Mouse (Mus musculus): ENCODE results near the gene Napa. TPM values are rescaled to one million over a fixed set of nuclear protein-coding genes. Genes with fewer than 3 reads are reported as not detected.
A peak's percentile ranks its signal among the peaks of the same experiment; 100 is the strongest.

Napa gene
- polyA plus RNA-seq, 1 experiment from 2014 or later, result 238 TPM

DNA sequence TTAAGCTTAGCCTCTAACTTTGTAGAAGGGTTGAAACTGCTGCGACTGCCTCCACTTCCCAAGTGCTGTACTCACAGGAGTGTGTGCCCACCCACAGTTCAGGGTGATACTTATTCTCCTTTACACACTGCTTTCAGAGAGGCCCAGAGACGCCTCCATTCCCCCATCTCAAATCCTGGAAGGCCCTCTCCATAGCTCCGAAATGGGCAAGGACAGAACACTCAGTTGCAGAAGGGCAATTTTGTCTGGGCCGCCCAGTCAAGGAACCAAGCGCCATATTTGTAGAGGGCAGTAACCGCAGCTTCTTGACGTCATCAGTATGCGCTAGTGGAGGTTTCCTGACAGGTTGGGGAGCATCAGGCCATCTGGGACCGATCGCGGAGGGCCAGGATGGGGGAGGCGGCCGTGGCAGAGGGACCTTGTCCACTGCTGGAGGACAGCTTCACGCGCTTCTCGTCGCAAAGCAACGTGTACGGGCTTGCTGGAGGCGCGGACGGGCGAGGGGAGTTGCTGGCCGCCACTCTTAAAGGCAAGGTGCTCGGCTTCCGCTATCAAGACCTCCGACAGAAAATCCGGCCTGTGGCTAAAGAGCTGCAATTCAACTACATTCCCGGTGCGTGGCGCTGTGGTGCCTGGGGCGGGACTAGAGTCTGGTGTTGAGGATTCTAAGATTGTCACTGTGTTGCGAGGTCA is 21.5 kb downstream of the Napa start, which contains the start of gene Kptn:
TSS of gene Kptn (plus strand) at position 327 of the 693 bp plus-strand sequence.
- Histone ChIP-seq H3K27me3 (replicated peaks) (no peaks in the 10 kb centered on the region), H3K9ac (replicated peaks) (peak within 1 kb of the TSS; percentile 80), H3K4me1 (peaks cover 20% of the 10 kb centered on the region), H3K4me2 (peak within 1 kb of the TSS; percentile 75), H3K9me3 (replicated peaks) (no peaks in the 10 kb centered on the region), H3K36me3 (peaks cover 40% of the 10 kb centered on the region), H3K27ac (replicated peaks) (peak within 1 kb of the TSS; percentile 95), H3K4me3 (replicated peaks) (peak within 1 kb of the TSS; percentile 77)
- ATAC-seq (ENCODE audit: low FRiP score), result peak; percentile 88
- 1% methylated on average over 33 of the region's 33 CpGs for WGBS

DNA sequence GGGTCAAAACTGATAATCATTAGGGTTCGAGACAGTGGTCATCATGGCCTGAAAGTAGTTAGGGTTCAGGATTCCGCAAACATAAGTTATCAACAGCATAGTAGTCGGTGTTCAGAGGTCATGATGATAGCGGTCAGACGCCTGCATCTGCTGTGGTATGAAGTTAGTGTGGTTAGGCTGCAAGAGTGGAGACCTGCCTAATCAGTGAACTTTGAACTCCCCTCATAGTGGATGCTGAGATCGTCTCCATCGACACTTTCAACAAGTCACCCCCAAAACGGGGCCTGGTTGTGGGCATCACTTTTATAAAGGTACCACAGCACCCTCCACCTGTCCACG is 22.0 kb downstream of the Napa start:
- peak overlapping the region; percentile 75 for H3K4me2 ChIP-seq
- WGBS, result 60% methylated on average over 9 of the region's 9 CpGs
- peak overlapping the region; percentile 80 for H3K9ac ChIP-seq (replicated peaks)
- peaks cover 20% of the 10 kb centered on the region for H3K4me1 ChIP-seq
- peak overlapping the region; percentile 95; the same call in 1 of the 2 replicates for H3K27ac ChIP-seq (replicated peaks)
- H3K9me3 ChIP-seq (replicated peaks), result no peaks in the 10 kb centered on the region
- peak overlapping the region; percentile 77 for H3K4me3 ChIP-seq (replicated peaks)
- H3K36me3 ChIP-seq, result peaks cover 39% of the 10 kb centered on the region
- ATAC-seq (ENCODE audit: low FRiP score), result peak; percentile 46
- H3K27me3 ChIP-seq (replicated peaks), result no peaks in the 10 kb centered on the region

DNA sequence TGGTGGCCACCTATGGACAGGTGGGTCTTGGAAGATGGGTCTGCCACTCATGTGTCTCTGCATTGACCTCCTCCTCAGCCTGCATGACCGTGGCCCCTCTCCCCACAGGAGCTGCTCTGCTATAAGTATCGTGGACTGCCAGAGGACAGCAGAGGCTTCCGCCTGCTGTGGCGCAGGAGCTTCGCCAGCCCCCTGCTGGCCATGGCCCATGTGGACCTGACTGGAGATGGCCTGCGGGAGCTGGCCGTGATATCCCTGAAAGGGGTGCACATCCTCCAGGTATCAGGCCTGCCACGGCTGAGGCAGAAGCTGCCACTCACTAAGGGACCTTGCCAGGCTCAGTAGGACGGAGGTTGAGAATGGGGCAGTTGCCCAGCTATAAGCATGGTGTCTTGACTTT is 27.6 kb downstream of the Napa start:
- Histone ChIP-seq H3K4me1 (peaks cover 24% of the 10 kb centered on the region), H3K4me2 (no peak overlapping the region), H3K4me3 (replicated peaks) (no peak overlapping the region), H3K27me3 (replicated peaks) (no peaks in the 10 kb centered on the region), H3K27ac (replicated peaks) (no peak overlapping the region), H3K9me3 (replicated peaks) (no peaks in the 10 kb centered on the region), H3K36me3 (peaks cover 19% of the 10 kb centered on the region), H3K9ac (replicated peaks) (no peak overlapping the region)
- WGBS, result 86% methylated on average over 9 of the region's 9 CpGs
- ATAC-seq (ENCODE audit: low FRiP score), result no peak

DNA sequence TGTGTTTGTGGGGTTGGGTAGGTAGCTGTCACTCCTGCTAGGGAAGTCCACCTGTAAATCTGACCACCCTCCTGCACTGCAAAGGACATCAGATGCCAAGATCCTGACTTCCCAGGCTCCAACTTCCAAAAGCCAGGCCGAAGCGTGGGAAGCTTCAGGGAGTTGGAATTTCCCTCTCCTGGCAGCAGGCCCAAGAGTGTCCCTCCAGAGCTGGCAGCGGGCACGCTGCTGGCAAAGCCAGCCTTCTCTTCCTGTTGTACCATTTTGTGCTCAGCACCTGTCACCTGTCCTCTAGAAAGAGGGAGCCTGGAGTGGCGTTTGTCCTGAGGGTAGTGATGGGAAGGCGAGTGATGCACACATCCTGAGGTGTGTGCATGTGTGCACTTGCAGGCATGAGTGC is 30.1 kb downstream of the Napa start:
- H3K36me3 ChIP-seq, result peaks cover 19% of the 10 kb centered on the region
- no peak overlapping the region for H3K4me2 ChIP-seq
- no peaks in the 10 kb centered on the region for H3K9me3 ChIP-seq (replicated peaks)
- WGBS, result 65% methylated on average over 6 of the region's 6 CpGs
- no peak for ATAC-seq (ENCODE audit: low FRiP score)
- no peak overlapping the region for H3K27ac ChIP-seq (replicated peaks)
- no peak overlapping the region for H3K4me3 ChIP-seq (replicated peaks)
- H3K4me1 ChIP-seq, result peaks cover 45% of the 10 kb centered on the region
- H3K9ac ChIP-seq (replicated peaks), result no peak overlapping the region
- H3K27me3 ChIP-seq (replicated peaks), result no peaks in the 10 kb centered on the region

DNA sequence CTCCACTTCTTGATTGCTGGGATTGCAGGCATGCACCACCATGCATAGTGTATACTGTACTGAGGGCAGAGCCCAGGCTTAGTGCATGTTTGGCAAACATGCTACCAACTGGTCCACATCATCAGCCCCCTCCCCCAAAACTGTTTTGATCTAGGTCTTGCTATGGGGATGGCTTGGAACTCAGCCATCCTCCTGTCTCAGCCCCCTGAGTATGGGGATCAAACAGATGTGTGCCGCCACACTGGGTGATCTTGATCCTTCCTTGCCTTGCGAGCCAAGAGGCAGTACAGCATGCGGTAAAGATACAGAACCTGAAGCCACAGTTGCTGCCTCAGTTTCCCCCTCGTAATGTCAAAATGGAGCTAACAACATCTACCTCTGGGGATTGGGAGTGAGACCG is 30.6 kb downstream of the Napa start:
- peaks cover 50% of the 10 kb centered on the region for H3K4me1 ChIP-seq
- peak overlapping the region; percentile 54 for H3K4me3 ChIP-seq (replicated peaks)
- peak overlapping the region; percentile 52; the same call in 1 of the 2 replicates for H3K9ac ChIP-seq (replicated peaks)
- H3K36me3 ChIP-seq, result peaks cover 18% of the 10 kb centered on the region
- no peaks in the 10 kb centered on the region for H3K9me3 ChIP-seq (replicated peaks)
- no peak for ATAC-seq (ENCODE audit: low FRiP score)
- peak overlapping the region; percentile 78 for H3K4me2 ChIP-seq
- no peaks in the 10 kb centered on the region for H3K27me3 ChIP-seq (replicated peaks)
- peak overlapping the region; percentile 87 for H3K27ac ChIP-seq (replicated peaks)
- WGBS, result 63% methylated on average over 5 of the region's 5 CpGs

DNA sequence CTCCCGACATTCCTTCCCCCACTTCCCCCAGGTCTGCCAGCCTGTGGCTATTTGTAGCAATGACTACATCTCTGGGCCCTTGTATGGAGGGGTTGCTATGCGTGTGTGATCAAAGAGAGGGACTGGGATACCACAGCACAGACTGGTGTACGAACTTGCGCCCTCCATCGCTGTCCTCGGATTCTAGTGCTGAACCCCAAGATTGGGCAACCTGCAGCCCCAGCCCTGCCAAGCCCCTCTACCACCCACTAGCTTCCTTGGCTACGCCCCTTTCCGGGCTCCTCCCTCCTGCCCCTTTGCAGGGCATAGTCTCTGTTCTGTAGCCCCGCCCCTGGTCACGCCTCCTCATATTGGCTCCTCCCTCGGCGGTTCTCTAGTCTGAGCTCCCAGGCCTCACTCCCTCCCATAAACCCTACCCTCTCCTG is 31.2 kb downstream of the Napa start, which contains the start of gene Slc8a2:
TSS of gene Slc8a2 (plus strand) at position 406 of the 425 bp plus-strand sequence.
- Histone ChIP-seq H3K4me3 (replicated peaks) (peak within 1 kb of the TSS; percentile 54), H3K9ac (replicated peaks) (peak within 1 kb of the TSS; percentile 65), H3K4me2 (peak within 1 kb of the TSS; percentile 78), H3K4me1 (peaks cover 56% of the 10 kb centered on the region), H3K27ac (replicated peaks) (peak within 1 kb of the TSS; percentile 87), H3K27me3 (replicated peaks) (no peaks in the 10 kb centered on the region), H3K9me3 (replicated peaks) (no peaks in the 10 kb centered on the region), H3K36me3 (peaks cover 13% of the 10 kb centered on the region)
- 4% methylated on average over 12 of the region's 12 CpGs for WGBS
- peak; percentile 90 for ATAC-seq (ENCODE audit: low FRiP score)

DNA sequence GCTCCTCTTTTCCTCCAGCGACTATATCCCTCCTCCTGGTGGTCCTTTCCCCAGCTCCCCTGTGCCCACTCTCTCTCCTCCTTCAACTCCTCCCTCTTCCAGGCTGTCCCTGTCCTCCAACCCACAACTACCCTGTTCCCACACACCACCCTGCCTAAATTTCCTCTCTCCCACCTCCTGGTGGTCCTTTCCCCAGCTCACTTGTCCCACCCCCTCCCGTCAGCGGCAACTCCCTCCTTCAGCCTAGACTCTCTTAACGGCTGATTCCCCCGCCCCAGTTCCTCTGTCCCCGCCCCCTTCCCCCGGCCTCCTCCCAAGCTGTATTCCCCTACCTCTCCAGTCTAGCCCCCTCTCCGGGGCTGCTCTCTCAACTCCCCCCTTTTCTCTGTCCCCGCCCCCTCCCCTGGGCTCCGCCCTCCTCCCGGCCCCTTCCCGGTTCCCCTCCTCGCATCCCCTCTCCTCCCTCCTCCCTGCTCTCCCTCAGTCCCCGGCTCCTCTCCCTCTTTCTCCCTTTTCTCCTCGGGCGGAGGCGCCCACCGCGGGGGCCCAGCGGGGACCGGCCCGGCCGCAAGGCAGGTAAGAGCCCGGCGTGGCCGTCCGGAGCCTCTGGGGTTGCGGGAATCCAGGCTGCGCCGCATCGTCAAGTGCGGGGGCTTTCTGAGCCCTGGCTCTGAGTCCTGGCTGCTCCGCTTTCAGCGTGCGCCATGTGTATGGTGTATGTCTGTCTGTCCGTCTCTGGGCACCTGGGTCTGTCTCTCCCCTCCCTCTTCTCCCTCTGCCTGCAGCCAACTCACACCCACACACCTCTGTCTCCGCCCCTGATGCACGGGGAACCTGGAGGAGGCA is 31.8 kb downstream of the Napa start:
- no peaks in the 10 kb centered on the region for H3K9me3 ChIP-seq (replicated peaks)

DNA sequence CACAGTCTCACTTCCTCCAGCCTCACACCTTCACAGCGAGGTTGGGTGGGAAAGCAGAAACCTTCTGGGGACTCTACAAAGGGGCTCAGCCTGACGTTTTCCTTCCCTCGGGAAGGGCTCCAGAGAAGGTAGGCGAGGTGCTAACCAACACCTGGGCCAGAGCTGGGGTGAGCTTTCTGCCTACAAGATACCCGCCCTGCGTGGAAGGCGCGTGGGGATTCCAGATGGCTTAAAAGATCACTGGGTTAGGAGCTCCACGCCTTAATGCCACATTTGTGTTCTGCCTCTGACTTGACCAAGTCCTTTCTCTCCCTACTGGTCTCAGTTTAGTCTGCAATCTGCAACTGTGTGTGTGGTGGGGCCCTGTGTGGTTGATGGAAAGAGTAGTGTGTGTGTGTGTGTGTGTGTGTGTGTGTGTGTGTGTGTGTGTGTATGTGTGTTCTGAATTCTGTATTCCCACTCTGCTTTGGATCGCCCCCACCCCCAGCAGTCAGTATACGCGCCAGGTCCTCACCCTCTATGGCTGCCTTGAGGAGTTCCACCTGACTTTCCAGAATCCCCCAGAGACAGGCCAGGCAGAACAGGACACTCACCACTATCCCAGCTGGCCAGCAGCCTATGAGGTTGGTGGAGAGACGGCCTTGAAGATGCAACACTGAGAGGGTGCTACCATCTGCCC is 32.8 kb downstream of the Napa start:
- no peaks in the 10 kb centered on the region for H3K9me3 ChIP-seq (replicated peaks)
- no peaks in the 10 kb centered on the region for H3K27me3 ChIP-seq (replicated peaks)
- H3K27ac ChIP-seq (replicated peaks), result peak overlapping the region; percentile 87
- WGBS, result 33% methylated on average over 13 of the region's 13 CpGs
- no peak for ATAC-seq (ENCODE audit: low FRiP score)
- H3K4me2 ChIP-seq, result peak overlapping the region; percentile 78
- peaks cover under 1% of the 10 kb centered on the region; the same call in 1 of the 2 replicates for H3K36me3 ChIP-seq
- peaks cover 68% of the 10 kb centered on the region for H3K4me1 ChIP-seq
- H3K4me3 ChIP-seq (replicated peaks), result peak overlapping the region; percentile 54
- peak overlapping the region; percentile 65 for H3K9ac ChIP-seq (replicated peaks)

More for the DNA sequence above, 31.8 kb downstream of the Napa start:
- Histone ChIP-seq H3K4me1 (peaks cover 62% of the 10 kb centered on the region), H3K27ac (replicated peaks) (peak overlapping the region; percentile 87), H3K4me3 (replicated peaks) (peak overlapping the region; percentile 54), H3K4me2 (peak overlapping the region; percentile 78), H3K36me3 (peaks cover 7% of the 10 kb centered on the region), H3K27me3 (replicated peaks) (no peaks in the 10 kb centered on the region), H3K9ac (replicated peaks) (peak overlapping the region; percentile 65)
- WGBS, result under 1% methylated on average over 35 of the region's 38 CpGs
- peak; percentile 87 for ATAC-seq (ENCODE audit: low FRiP score)

DNA sequence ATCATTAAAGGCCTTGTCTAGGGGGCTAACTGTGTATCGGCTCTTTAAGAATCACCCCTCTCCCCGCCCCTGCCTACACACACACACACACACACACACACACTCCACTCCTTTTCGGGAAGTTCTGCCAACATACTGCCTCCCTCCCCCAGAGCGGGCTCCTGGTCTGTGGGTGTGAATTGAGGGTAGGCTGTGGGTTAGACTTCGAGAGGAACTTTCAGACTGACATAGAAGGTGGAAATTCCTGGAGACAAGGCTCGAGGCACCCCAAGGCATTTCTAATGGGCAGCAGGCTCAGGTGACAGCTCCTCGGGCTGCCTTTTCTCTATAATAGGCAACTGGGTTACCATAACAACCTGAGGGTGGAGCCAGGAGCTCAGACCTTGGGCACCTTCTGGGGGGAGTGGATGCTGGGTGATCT is 33.9 kb downstream of the Napa start:
- Histone ChIP-seq H3K9ac (replicated peaks) (peak overlapping the region; percentile 11; the same call in 1 of the 2 replicates), H3K4me2 (peak overlapping the region; percentile 78), H3K4me3 (replicated peaks) (peak overlapping the region; percentile 54; the same call in 1 of the 2 replicates), H3K4me1 (peaks cover 68% of the 10 kb centered on the region), H3K9me3 (replicated peaks) (no peaks in the 10 kb centered on the region), H3K27ac (replicated peaks) (peak overlapping the region; percentile 29; the same call in 1 of the 2 replicates), H3K27me3 (replicated peaks) (no peaks in the 10 kb centered on the region), H3K36me3 (no peaks in the 10 kb centered on the region)
- WGBS, result 6% methylated on average over 6 of the region's 7 CpGs
- ATAC-seq (ENCODE audit: low FRiP score), result no peak

DNA sequence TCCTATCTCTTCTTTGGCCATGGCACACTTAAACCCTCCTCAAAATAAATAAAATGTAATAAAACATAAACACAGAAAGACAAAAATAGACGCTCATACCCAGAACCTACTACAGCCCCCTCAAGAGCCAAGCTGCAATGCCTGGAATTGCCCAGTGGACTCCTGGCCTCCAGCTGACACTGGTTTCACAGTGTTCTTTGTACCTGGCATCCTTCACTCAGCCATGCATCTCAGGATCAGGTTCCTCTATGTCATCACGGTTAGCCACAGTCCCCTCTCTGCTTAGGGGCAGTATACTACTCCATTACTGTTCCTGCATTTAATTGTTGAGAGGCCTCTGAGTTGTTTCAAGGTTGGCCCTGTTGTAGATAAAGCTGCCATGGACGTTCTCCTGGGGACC is 34.7 kb downstream of the Napa start:
- Histone ChIP-seq H3K36me3 (no peaks in the 10 kb centered on the region), H3K4me1 (peaks cover 68% of the 10 kb centered on the region)

DNA sequence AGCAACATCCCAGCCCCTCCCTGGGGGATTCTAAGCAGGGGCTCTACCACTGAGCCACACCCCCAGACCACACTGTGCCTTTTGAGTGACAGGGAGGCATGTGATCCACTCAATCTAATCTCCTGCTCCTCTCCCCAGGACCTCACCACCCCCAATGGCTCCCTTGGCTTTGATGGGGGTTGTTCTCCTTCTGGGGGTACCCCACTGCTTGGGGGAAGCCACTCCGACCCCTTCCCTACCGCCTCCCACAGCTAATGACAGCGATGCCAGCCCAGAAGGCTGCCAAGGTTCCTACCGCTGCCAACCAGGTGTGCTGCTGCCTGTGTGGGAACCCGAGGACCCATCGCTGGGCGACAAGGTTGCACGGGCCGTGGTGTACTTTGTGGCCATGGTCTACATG is 35.4 kb downstream of the Napa start:
- no peaks in the 10 kb centered on the region for H3K9me3 ChIP-seq (replicated peaks)
- no peaks in the 10 kb centered on the region for H3K27me3 ChIP-seq (replicated peaks)
- H3K36me3 ChIP-seq, result no peaks in the 10 kb centered on the region
- H3K4me3 ChIP-seq (replicated peaks), result no peak overlapping the region
- no peak for ATAC-seq (ENCODE audit: low FRiP score)
- H3K4me2 ChIP-seq, result 0 out of 2 replicates have a peak overlapping the region, but pooled peaks have one; percentile 3
- no peak overlapping the region for H3K9ac ChIP-seq (replicated peaks)
- peak overlapping the region; percentile 30; the same call in 1 of the 2 replicates for H3K27ac ChIP-seq (replicated peaks)
- peaks cover 65% of the 10 kb centered on the region for H3K4me1 ChIP-seq
- WGBS, result 82% methylated on average over 9 of the region's 9 CpGs

More for the DNA sequence above, 34.7 kb downstream of the Napa start:
- no peak overlapping the region for H3K9ac ChIP-seq (replicated peaks)
- no peak overlapping the region for H3K4me3 ChIP-seq (replicated peaks)
- ATAC-seq (ENCODE audit: low FRiP score), result no peak
- H3K27ac ChIP-seq (replicated peaks), result no peak overlapping the region
- H3K4me2 ChIP-seq, result no peak overlapping the region
- H3K27me3 ChIP-seq (replicated peaks), result no peaks in the 10 kb centered on the region
- no peaks in the 10 kb centered on the region for H3K9me3 ChIP-seq (replicated peaks)
- 57% methylated on average over 3 of the region's 3 CpGs for WGBS

Measured in neural tube, embryonic 15.5 days (tissue).